Mouse (Mus musculus): ENCODE results near the gene Fgfr2. TPM values are rescaled to one million over a fixed set of nuclear protein-coding genes. Genes with fewer than 3 reads are reported as not detected.

The Fgfr2 gene
- polyA plus RNA-seq, 1 experiment from 2014 or later: not detected

Other genes starting within 250 kb of the Fgfr2 start
- 32.9 TPM for gene Zranb1, start 192.2 kb downstream of the Fgfr2 start, polyA plus RNA-seq (2017; shearing (Covaris generic))
- gene Ctbp2, start 1.0 kb upstream of the Fgfr2 start, polyA plus RNA-seq (2017; shearing (Covaris generic)): 1.6 TPM

All from CD4-positive, CD25-positive, alpha-beta regulatory T cell (primary cell).